Mouse (Mus musculus): ENCODE results near the gene Sema4c.
A peak's percentile ranks its signal among the peaks of the same experiment; 100 is the strongest.

Gene Sema4c

DNA sequence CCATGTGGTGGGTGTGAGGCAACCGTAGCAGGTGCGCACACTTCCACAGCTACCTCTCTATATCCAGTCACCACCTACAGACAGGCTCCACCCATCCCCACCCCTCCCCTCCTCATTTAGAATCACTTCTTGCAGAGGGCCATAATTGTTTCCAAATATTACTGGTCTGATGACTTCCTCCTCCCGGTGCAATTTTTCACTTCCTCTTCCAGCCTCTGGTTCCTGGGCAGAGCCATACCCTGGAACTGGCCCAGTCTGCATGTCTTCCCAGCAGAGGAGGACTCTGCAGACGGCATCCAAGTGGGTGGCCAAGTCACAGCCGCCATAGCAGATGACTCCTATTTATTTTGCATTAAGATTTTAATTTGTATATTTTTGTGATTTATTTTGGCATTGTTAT is 49.9 kb downstream of the Sema4c start:
- no peak for DNase-seq (ENCODE audit: low read depth, low spot score)

DNA sequence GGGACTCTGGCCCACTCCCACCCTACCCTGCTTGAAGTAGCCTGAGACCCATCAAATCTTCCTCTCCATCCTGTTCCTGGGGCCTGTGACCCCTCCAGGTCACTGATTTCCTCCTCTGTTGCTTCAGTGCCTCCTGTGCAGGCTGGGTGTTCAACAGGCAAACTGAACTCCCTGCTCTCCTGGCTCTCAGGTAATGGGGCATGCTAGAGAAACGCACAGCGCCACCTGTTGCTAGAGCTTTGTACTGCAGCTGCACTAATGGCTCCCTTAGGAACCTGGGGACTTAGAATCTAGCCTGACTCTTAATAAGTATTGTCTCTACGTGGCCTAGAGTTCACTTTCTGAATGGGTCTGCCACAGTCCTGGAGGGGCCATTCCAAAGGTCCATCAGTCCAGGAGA is 56.9 kb downstream of the Sema4c start:
- DNase-seq (ENCODE audit: low read depth, low spot score), result peak; percentile 32
